Mouse (Mus musculus) gastrocnemius, postnatal 36 days (tissue): ENCODE results near the gene Gpx3. TPM values are rescaled to one million over a fixed set of nuclear protein-coding genes. Genes with fewer than 3 reads are reported as not detected.
A peak's percentile ranks its signal among the peaks of the same experiment; 100 is the strongest.

Experiments used
- DNase-seq, 2 experiments: peaks; one replicate each; pipeline ENCODE4 v3.0.0; 2022
- intact Hi-C: fragments of 180-260 bp; cut with DNase I; formaldehyde crosslinking; loops from one replicate; pipeline ENCODE4 v1.15.1; 2025
- total RNA-seq, 2 experiments: library from RNA; stranded (reverse); gene quantifications; 2 replicates each; pipeline ENCODE4 v1.2.3; 2021

Gene Gpx3
- total RNA-seq, 2 experiments from 2014 or later, result 27.6 to 44.7 TPM

GRCm38 (mm10) chr11:54910081-54910665, 7.9 kb downstream of the Gpx3 start:
- DNase-seq, result no peak
- intact Hi-C loops, result no loop called here

- DNase-seq, result no peak
- intact Hi-C loops, result no loop called here
These were observed 8.9 kb downstream of the Gpx3 start for GRCm38 (mm10) chr11:54911201-54911600.

- intact Hi-C loops, result no loop called here
- no peak for DNase-seq
These were observed 9.6 kb downstream of the Gpx3 start for GRCm38 (mm10) chr11:54911671-54912502.

DNA sequence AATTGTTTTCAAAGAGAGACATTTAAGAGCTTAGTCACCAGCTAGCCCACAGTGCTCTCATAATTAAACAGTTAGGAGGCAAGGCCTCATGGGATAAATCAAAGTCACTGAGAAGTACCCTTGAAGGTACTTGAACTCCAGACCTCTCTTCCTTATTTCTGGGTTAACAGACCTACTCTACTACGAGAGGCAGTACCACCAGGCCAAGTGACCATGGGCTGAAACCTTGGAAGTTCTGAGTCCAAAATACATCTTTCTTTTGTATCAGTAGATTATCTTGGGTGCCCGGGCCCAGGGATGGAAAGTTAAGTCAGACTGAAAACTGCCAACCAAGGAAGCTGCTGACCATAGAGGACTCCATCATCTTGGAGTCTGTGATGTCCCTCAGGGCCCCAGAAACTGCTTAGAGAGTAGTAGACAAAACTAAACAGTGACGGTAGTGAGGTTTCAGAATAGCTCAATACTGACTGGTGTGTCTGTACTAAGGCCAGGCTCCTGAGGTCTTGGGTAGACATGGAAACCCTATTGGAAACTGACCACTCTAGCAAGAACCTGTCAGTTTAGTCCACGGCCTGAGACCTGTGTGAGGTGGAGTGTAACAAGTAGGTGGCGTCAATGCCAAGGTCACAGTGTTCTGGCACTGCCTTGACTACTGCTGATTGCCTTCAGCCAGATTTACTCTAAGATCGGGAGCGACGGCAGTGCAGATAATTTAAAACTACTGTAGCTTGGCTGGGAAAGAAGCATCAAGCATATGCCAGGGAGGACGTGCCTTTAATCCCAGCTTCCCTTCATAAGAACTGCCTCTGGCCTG, 10.5 kb downstream of the Gpx3 start:
- intact Hi-C loops, result no loop called here
- DNase-seq, result no peak

GRCm38 (mm10) chr11:54913841-54914240, 11.6 kb downstream of the Gpx3 start:
- no peak for DNase-seq
- intact Hi-C loops, result no loop called here

DNA sequence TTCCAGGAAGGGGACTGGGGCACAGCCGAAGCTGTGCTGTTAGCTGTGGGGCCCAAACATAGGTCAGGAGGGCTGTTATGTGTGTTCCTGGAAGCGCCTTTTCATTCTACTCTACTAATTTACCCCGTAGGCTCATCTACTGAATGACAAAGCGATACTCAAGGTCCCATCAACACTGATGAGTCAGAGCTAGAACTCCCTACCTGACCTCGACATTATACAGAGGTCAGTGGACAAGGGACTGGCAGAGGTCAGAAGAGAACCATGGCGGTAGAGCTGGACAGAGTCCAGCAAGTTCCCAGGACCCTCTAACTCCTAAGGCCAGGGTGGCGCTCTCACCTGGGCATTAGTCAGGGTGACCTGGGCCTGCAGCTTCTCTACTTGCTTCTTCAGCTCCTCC, 15.2 kb downstream of the Gpx3 start:
- no peak for DNase-seq
- intact Hi-C loops, result no loop called here

GRCm38 (mm10) chr11:54918273-54918672, 16.0 kb downstream of the Gpx3 start:
- no peak for DNase-seq
- intact Hi-C loops, result no loop called here

DNA sequence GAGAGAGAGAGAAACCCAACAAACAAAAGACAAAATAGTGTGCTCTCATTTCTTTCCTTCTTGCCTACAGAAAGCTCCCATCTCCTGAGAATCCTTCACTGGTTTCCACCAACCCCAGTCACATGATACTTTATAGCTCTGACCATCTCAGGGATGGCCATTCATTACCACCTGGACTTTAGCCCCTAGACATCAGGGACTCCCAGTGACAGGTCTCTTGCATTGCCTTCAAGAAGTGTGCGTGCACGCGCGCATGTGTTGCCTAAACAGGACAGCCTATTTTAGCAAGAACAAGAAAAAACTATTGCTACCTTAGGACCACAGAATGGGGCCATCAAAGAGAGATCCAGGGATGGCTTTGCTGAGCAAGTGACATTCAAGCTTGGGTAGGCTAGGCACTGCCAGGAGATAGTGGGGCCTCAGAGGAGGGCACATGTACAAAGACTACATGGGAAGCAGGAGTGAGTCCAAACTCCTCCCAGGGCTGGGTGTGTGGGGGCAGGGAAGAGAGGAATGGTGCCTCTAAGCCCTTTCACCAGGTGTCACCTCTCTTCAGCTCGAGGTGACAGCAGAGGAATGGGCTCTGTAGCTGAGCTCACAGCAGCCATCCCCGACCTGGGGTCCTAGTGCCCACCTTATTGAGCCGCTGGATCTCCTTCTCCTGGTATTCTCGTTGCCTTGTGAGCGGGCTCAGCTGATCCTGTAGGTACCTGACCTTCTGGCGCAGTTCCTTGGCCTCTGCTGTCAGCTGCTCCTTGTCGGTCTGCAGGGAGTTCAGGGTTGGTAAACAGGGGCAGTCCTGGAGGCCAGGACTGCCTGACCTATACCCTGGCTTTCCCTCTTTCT, 18.1 kb downstream of the Gpx3 start:
- intact Hi-C loops, result no loop called here
- DNase-seq, result no peak

DNA sequence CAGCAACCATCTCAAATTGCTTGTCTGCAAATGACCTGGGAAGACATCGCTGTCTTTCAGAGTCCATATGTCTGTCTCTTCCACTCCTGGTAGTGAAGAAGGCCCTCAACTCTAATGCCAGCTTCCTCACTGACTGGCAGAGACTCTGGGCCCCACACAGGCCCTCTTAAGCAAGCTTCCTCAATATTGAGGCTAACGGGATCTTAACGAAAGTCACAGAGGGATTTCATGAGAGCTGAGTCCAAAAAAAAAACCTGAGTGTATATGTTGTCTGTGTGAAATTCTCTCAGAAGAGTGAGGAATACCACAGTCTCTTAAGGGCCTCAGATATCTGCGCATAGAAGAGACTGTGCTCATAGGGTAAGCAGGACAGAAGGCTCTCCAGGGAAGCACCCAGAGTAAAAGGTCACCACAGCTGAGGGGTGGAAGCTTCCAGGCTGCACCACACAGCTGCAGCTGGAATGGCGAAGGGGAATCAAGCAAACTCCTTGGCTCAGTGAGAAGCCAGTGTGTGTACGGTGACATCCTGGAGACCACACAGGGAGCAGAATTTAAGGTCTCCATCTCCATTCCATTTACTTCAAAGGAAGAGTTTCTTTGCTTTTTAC, 18.8 kb downstream of the Gpx3 start:
- intact Hi-C loops, result no loop called here
- DNase-seq, result peak in 1 of 2 experiments; percentile 49

DNA sequence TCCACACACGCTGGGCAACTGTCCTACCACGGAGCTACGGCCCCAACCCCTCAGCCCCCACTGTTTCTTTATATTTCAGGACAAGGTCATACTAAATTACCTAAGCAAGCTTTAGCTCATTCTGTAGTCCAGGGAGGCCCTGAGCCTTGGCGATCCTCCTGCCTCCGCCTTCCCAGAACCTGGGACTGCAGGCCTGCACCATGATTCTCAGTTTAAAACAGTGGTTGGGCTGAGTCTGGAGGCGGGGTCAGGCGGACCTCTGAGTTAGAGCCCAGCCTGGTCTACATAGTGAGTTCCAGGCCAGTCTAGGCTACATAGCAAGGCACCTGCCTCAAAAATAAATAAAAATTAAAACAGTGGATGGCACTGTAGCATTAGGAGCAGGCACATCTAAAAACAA, 19.5 kb downstream of the Gpx3 start:
- peak; percentile 54 to 63 for DNase-seq
- intact Hi-C loops, result no loop called here

DNA sequence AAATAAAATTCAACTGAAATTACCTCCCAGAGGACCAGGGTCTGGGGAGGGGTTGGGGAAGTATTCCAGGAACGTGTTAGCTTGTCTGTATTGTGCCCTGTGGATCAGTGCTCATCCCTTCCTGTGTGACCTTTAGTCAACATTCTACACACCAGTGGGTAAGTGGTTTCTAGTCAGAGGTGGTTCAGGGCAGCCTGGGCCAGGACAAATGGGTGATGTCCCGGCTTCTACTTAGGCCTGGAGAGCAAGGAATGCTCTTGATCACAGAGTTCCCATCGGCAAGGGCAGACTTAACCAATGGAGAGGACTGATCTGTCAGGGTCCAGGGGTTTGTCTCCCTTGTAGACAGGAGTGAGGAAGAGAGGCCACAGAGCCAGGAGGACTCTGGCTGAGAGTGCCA, 20.2 kb downstream of the Gpx3 start:
- intact Hi-C loops, result no loop called here
- DNase-seq, result no peak

DNA sequence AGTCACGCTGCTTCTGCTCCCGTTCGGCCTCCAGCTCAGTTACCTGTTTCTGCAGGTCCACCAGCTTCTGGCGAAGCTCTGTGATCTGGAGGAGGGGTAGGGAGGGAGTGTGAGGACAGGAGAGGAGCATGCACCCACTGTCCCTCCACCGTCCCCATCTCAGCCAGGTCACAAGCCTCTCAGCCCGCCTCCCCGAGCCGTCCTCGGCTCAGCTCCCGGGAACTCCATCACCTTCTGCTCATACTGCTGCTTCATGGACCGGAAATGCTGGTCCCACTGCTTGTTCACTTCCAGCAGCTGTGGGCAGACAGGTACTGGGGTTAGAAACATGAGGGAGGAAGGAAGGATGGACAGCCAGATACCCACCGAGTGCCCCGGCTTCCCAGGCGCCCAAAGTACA, 21.9 kb downstream of the Gpx3 start:
- no peak for DNase-seq
- intact Hi-C loops, result no loop called here

- peak; percentile 52 to 73 for DNase-seq
- intact Hi-C loops, result loop anchor here (1.0 kb wide), 1 partner anchor 47 kb away; no protein-coding TSS in a partner anchor
These were observed 25.3 kb downstream of the Gpx3 start for GRCm38 (mm10) chr11:54927346-54928140.

DNA sequence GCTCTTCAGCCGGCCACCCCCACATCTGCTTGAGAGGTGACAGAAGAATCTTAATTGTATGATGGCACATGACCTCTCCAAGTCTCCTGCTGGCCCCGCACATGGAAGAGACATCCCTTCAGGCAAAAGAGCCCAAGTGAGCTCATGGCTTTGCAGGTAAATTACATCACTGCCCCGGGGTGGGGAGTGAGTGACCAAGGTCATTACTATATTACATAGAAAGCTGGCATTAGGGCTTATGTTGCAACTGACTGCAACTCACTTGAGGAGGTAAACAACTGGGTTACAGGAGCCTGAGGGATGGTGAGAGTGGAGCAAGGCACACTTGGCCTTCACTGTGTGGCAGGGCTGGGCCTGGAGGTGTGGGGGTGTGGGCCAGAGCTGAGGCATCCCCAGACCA, 26.0 kb downstream of the Gpx3 start:
- intact Hi-C loops, result no loop called here
- DNase-seq, result no peak

DNA sequence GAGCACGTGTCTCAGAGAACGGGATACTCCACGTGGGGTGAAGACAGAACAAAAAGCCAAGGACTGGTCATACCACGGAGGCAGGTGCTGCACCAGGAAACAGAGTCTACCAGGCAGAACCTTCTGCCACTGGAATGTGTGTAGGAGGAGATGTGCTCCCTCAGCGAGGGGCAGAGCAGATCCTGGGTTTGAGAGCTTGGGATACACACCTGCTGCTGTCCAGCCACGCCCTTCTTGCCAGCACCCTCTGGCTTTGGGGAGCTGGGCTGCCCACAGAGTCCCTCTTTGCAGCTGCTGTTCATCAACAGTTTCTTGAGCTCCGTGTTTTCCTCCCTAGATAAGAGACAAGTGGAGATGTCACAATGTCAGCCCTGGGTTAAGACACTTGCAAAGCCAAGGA, 26.6 kb downstream of the Gpx3 start:
- intact Hi-C loops, result no loop called here
- no peak for DNase-seq

- no peak for DNase-seq
- intact Hi-C loops, result no loop called here
These were observed 27.0 kb downstream of the Gpx3 start for GRCm38 (mm10) chr11:54929290-54929689.

DNA sequence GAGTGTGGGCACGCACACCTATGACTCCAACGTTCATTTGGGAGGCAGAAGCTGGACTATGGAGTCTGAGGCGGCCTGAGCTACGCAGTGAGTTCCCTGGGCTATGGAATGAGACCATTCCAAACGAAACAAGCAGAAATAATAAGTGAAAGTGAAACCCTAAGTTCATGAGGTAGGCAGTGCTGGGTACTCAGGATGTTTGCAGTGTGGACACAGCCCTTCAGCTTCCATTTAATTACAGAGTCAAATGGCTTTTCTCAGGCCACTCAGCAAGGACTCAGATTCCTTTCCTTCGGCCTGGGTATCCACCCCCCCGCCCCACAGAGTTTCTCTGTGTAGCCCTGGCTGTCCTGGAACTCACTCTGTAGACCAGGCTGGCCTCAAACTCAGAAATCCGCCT, 27.5 kb downstream of the Gpx3 start:
- DNase-seq, result no peak
- intact Hi-C loops, result loop anchor here (1.0 to 5.0 kb wide), 2 partner anchors 54 to 108 kb away; no protein-coding TSS in a partner anchor

DNA sequence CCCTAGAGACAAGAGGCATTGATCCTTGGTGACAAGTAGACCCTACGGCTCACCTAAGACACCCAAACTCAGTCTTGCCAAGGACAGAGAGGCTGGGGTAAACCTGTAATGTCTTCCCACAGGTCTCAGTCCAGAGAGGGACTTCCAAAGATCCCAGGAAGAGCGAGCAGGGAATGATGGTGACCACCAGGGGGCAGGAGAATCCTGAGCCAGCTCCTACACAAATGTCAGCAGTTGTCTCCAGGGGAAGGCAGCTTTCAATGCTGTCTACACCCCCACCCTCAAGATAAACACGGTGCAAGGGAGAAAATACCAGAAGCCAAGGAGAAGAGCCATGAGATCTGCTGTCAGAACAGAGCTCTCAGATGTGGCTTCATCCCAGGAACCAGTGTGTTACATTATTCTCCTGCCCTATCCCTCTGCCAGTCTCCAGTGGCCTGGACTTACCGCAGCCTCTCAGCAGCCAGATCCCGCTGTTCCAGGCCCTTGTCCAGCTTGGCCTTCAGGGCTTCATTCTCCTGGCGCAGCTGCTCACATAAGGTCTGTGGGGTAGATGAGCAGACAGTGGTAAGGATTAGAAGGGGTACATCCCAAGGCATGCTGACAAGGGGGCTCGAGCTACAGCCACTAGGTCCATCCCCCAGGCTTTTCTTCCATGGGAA, 28.2 kb downstream of the Gpx3 start:
- no peak for DNase-seq
- intact Hi-C loops, result loop anchor here (1.0 to 5.0 kb wide), 2 partner anchors 53 to 107 kb away; no protein-coding TSS in a partner anchor
